Mouse (Mus musculus): ENCODE results near the gene Negr1. TPM values are rescaled to one million over a fixed set of nuclear protein-coding genes. Genes with fewer than 3 reads are reported as not detected.

Gene Negr1
- total RNA-seq, 2 experiments from 2014 or later, result 1.2 to 1.7 TPM

GRCm38 (mm10) chr3:157188939-157189725, 627.5 kb downstream of the Negr1 start:
- intact Hi-C loops (cut with DNase I; ENCODE audit: low total_unique reads), result no loop called here

GRCm38 (mm10) chr3:157189834-157190233, 628.2 kb downstream of the Negr1 start:
- intact Hi-C loops (cut with DNase I; ENCODE audit: low total_unique reads), result no loop called here

More at GRCm38 (mm10) chr3:157188939-157189725, 627.5 kb downstream of the Negr1 start:
- DNase-seq, result no peak

GRCm38 (mm10) chr3:157190551-157190950, 629.0 kb downstream of the Negr1 start:
- no peak for DNase-seq
- intact Hi-C loops (cut with DNase I; ENCODE audit: low total_unique reads), result no loop called here

More at GRCm38 (mm10) chr3:157189834-157190233, 628.2 kb downstream of the Negr1 start:
- DNase-seq, result no peak

- DNase-seq, result no peak
- intact Hi-C loops (cut with DNase I; ENCODE audit: low total_unique reads), result no loop called here
Observed at GRCm38 (mm10) chr3:157192021-157192420, 630.4 kb downstream of the Negr1 start.

- intact Hi-C loops (cut with DNase I; ENCODE audit: low total_unique reads), result no loop called here
- no peak for DNase-seq
Observed at GRCm38 (mm10) chr3:157193141-157193540, 631.5 kb downstream of the Negr1 start.

GRCm38 (mm10) chr3:157198659-157199058, 637.1 kb downstream of the Negr1 start:
- no peak for DNase-seq
- intact Hi-C loops (cut with DNase I; ENCODE audit: low total_unique reads), result no loop called here

- intact Hi-C loops (cut with DNase I; ENCODE audit: low total_unique reads), result no loop called here
- DNase-seq, result no peak
Observed at GRCm38 (mm10) chr3:157201726-157202125, 640.1 kb downstream of the Negr1 start.

- DNase-seq, result no peak
- intact Hi-C loops (cut with DNase I; ENCODE audit: low total_unique reads), result no loop called here
Observed at GRCm38 (mm10) chr3:157203573-157203972, 642.0 kb downstream of the Negr1 start.

GRCm38 (mm10) chr3:157206752-157207151, 645.2 kb downstream of the Negr1 start:
- DNase-seq, result no peak
- intact Hi-C loops (cut with DNase I; ENCODE audit: low total_unique reads), result no loop called here

- peak; percentile 6 for DNase-seq
- intact Hi-C loops (cut with DNase I; ENCODE audit: low total_unique reads), result no loop called here
Observed at GRCm38 (mm10) chr3:157208966-157209365, 647.4 kb downstream of the Negr1 start.

GRCm38 (mm10) chr3:157209386-157209785, 647.8 kb downstream of the Negr1 start:
- intact Hi-C loops (cut with DNase I; ENCODE audit: low total_unique reads), result no loop called here
- no peak for DNase-seq

- DNase-seq, result no peak
- intact Hi-C loops (cut with DNase I; ENCODE audit: low total_unique reads), result no loop called here
Observed at GRCm38 (mm10) chr3:157215937-157216719, 654.5 kb downstream of the Negr1 start.

- DNase-seq, result no peak
- intact Hi-C loops (cut with DNase I; ENCODE audit: low total_unique reads), result no loop called here
Observed at GRCm38 (mm10) chr3:157217794-157218193, 656.2 kb downstream of the Negr1 start.

- intact Hi-C loops (cut with DNase I; ENCODE audit: low total_unique reads), result no loop called here
- no peak for DNase-seq
Observed at GRCm38 (mm10) chr3:157224920-157225319, 663.3 kb downstream of the Negr1 start.

- no peak for DNase-seq
- intact Hi-C loops (cut with DNase I; ENCODE audit: low total_unique reads), result no loop called here
Observed at GRCm38 (mm10) chr3:157232723-157233122, 671.1 kb downstream of the Negr1 start.

- intact Hi-C loops (cut with DNase I; ENCODE audit: low total_unique reads), result no loop called here
- DNase-seq, result no peak
Observed at GRCm38 (mm10) chr3:157240240-157240639, 678.6 kb downstream of the Negr1 start.

- no peak for DNase-seq
- intact Hi-C loops (cut with DNase I; ENCODE audit: low total_unique reads), result no loop called here
Observed at GRCm38 (mm10) chr3:157255446-157255845, 693.9 kb downstream of the Negr1 start.

GRCm38 (mm10) chr3:157255863-157256262, 694.3 kb downstream of the Negr1 start:
- intact Hi-C loops (cut with DNase I; ENCODE audit: low total_unique reads), result no loop called here

GRCm38 (mm10) chr3:157268742-157269141, 707.1 kb downstream of the Negr1 start:
- DNase-seq, result no peak
- intact Hi-C loops (cut with DNase I; ENCODE audit: low total_unique reads), result no loop called here

More at GRCm38 (mm10) chr3:157255863-157256262, 694.3 kb downstream of the Negr1 start:
- no peak for DNase-seq

- no peak for DNase-seq
- intact Hi-C loops (cut with DNase I; ENCODE audit: low total_unique reads), result no loop called here
Observed at GRCm38 (mm10) chr3:157272379-157272778, 710.8 kb downstream of the Negr1 start.

- DNase-seq, result no peak
- intact Hi-C loops (cut with DNase I; ENCODE audit: low total_unique reads), result no loop called here
Observed at GRCm38 (mm10) chr3:157274143-157274542, 712.5 kb downstream of the Negr1 start.

Data from gastrocnemius, postnatal 14 days (tissue).